ENCODE assay signal across 1 mouse cellular context in the genomic region with DNA sequence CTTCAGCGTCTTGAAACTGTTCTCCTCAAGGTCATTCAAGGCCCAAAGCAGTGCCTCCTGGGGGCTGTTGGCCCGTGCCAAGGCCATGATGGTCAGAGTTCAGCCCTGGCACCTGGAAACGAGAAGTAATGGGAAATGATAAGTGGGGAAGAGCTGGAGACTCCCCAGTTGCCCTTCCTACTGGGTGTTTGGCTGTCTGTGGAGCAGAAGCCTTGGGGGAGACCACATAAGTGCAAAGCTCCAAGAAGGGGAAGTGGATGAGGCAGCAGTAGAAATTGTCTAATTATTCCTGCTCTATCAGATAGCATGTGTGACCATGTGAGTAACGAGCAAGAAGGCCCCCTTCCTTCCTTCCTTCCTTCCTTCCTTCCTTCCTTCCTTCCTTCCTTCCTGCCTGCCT.
TF ChIP-seq lines count a peak whose summit lies in the region.

No protein-coding gene starts in this region.

TF ChIP-seq in MEL, 35 proteins besides CTCF, POLR2A, EP300 and RAD21:
- no peak for TF ChIP-seq E2F4 (IDR thresholded peaks at IDR 0.05; ENCODE audit: borderline replicate concordance, low read depth, low read length)
- 0 out of 2 replicates have a peak, but pooled peaks have one; percentile 17 for TF ChIP-seq BHLHE40 (IDR thresholded peaks at IDR 0.05; ENCODE audit: borderline replicate concordance, low read depth, low read length)
- no peak for TF ChIP-seq ZC3H11A (IDR thresholded peaks at IDR 0.05; ENCODE audit: low read depth, low read length)
- TF ChIP-seq MAX (IDR thresholded peaks at IDR 0.05; ENCODE audit: low read length), result no peak
- TF ChIP-seq GATA1 (IDR thresholded peaks at IDR 0.05; ENCODE audit: low read depth, low read length), result 0 out of 2 replicates have a peak, but pooled peaks have one; percentile 20
- TF ChIP-seq CHD2 (IDR thresholded peaks at IDR 0.05; ENCODE audit: low read length), result no peak
- no peak for TF ChIP-seq HCFC1 (IDR thresholded peaks at IDR 0.05; ENCODE audit: low read depth, low read length)
TF ChIP-seq in MEL: peak in this region for 2.
